Mouse (Mus musculus) adipocyte (in vitro differentiated cells): ENCODE data around the gene Nme1.
"Not testable (repeated sequence)": the region's sequence is repeated elsewhere in the genome, so short reads cannot be mapped to it uniquely, and the experiment has no call there.

ENCODE experiments used
- DNase-seq: peaks from one replicate; pipeline ENCODE4 v3.0.0-alpha.2; 2016; ENCODE audit warnings: low spot score

Nme1 gene

DNA sequence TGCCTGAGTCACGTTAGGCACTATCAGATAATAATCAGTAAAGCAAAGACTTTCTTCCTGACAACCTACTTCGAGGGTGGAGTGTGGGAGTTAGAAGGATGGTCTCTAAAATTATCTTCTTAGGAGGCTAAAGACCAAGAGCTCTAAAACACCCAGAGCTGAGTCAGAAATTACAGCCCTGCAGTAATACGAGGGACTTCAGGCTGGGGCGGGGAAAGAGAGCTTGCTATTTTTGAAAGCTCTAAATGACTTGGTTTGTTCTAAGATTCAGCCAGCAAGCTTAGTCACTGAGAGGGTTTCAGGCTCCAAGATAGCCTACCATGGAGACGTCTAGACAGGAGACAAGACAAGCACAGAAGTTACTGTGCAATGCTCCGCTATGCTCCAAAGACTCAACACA lies 2.9 kb downstream of the Nme1 start:
- DNase-seq, result no peak

DNA sequence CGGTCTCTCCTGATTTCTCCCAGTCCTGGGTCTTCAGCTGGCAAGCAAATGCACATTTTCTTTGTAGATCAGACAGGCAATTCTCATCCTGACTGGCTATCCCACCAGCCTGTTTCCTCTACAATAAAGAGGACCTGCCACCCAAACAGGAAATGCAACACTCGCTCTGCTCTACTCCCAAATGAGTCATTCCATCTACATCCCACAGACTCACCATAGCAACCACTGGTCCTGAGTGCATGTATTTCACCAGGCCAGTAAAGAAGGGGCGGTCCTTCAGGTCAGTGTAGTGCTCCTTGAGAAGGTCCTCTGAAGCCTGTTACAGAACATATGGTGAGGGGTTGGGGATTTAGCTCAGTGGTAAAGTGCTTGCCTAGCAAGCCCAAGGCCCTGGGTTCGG lies 5.3 kb downstream of the Nme1 start:
- DNase-seq, result no peak

DNA sequence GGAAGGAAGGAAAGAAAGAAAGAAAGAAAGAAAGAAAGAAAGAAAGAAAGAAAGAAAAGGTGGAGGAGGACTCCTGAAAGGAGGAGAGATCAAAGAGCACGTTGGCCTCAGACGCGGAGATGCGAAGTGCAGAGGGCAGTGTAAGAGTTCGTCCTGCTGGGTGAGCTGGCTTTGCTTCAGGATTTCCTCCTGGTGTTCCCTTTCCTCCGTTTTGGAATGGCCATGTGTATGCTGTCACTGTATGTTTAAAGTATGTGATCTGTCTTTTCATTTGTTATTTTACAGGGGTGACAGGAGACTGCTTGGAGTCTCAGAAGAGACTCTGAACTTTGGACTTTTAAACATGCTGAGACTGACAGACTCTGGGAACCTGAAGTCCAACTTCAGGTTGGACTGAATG lies 6.8 kb downstream of the Nme1 start:
- no peak for DNase-seq

DNA sequence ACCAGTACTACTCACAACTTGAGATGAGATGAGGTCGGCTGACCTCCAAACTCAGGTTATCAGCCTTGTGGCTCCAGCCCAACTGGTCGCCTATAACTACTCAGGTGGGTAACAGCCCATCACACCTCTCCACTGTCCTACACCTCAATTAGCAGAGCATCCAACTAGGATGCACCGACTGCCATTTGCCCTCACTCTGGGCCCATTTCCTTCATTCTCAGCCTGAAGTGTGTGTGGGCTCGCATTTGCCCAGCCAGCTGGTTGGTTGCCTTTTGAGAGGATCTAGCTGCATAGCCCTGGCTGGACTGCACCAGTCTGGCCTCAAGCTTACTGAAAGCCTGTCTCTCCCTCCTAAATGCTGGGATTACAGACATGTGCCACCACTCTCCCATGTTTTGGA lies 10.6 kb downstream of the Nme1 start:
- no peak for DNase-seq

DNA sequence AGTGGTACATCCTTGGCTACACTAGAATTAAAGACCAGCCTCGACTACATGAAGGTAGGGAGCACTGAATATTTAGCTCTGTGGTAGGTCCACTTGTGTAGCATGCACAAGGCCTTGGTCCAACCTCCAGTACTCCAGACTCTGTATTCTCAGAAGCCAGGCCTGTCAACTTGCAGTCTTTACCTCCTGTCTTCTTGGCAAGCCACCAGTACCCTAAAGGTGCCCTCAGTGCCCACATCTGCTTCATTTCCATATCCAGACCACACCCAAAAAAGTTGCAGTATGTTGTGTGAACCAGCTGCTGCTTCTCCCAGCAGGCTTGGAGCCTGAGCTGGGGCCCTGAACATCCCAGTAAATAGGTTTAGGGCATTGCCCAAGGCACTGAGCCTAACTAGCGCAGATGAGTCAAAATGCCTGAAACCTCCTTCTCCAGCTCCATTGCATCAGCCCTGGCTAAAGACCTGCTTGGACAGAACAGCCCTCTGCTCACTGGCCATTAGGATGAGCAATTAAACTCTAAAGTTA lies 11.2 kb downstream of the Nme1 start:
- DNase-seq, result peak; percentile 37

DNA sequence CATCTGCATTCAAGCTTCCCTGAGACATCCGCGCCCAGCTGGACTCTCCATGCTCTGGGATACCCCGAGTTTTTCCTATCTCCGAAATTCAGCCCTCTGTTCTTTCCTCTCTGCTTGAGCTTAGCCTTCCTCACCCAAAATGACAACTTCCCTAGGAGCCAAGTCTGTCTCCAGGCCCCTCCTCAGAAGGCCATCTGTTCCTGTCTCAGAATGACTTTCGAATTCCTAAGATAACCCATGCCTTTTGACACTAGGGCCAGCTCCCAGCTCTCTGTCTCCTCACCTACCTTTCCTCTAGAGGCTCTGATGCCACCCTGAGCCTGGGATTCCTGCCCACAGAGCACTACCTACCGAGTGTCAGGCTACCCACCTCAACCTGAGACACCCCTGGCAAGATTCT lies 12.2 kb downstream of the Nme1 start, which contains the start of gene Nme2:
Gene Nme2, minus strand, starts transcription at position 101 of the 400 bp plus-strand sequence.
- no peak for DNase-seq

DNA sequence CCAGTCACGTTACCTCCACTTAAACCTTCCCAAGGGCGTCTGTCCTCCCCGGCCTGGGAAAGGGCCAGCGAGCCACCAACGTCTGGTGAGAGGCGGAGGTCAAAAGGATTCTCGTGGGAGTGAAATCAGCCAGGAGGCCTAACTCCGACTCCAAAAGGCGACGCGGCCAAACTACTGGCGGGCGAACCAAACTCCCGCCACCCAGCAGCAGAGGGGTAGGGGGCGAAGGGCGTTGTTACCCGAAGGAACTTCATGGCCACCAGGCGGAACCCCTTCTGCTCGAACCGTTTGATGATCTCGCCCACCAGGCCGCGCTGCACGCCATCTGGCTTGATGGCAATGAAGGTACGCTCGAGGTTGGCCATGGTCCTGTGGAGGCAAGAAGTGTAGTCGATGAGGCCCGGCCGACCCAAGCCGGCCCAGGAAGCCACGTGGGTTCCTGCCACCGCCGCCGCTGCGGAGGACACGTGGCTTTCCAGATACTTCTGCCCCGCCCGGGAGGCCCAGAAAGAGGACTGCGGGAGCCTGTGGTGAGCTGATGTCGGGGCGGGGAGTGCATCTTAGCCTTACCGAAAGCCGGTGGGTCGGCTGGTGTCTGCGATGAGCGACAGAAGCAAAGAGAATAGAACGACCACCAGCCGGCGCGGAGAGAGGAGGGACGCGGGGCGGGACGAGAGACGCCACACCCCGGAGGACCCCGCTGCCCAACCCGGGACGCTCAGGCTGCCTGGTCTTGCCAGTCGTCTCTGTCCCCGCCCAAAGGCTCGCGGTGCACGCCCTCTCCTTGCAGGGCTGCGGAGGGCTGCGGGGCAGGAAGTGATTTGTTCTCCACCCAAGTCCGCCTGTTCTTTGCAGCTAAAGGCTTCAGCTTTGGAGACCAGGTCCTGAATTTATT lies 12.8 kb downstream of the Nme1 start:
- peak; percentile 86 for DNase-seq

DNA sequence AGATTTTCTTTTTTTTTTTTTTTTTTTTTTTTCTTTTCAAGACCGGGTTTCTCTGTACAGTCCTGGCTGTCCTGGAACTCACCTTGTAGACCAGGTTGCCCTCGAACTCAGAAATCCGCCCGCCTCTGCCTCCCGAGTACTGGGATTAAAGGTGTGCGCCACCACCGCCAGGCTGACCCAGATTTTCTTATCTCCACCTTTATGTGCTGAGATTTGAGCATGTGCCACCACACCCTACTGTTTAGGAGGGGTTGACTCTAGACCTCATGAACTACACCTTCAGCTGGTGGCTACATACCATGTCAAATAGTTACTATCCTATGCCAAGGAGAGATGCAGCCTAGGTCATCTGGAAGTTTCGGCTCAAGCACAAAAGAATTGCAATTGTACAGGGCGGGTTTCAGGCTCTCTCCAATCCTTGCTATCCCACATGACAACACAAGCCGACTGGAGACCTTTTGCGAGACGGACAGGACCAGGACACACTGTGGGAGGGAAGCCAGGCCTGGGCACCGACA lies 13.5 kb downstream of the Nme1 start:
- no peak for DNase-seq

DNA sequence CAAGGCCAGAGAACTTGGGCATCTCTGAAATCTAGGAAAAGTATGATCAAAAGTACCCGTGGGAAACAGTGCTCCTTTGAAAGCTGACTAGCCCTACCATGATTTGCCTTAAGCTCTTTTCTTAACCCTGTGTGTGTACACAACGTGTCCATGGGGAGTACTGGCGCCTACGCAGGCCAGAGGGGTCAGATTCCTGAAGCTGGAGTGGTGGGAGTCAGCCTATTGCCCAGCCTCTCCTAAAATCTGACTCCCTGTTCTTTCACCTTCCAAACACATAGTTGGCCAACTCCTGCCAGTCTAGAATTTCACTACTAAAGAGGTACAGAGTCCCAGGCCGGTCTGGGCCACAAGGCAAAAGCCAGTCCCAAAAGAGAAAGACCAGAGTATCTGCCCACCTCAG lies 15.9 kb downstream of the Nme1 start:
- no peak for DNase-seq

DNA sequence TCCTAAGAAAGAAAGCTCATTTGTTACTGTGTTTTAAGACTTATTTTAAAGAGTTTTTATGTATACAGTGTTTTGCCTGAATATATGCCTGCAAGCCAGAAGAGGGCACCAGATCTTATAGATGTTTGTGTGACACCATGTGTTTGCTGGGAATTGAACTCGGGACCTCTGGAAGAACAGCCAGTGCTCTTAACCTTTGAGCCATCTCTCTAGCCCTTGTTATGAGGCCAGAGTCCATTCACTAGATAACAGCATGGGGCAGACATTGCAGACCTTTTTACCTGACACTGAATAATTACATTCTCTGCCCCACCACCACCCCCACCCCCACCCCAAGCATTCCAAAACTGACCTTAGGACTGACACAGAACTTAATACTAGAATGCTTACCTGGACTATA lies 18.3 kb downstream of the Nme1 start:
- DNase-seq, result no peak

DNA sequence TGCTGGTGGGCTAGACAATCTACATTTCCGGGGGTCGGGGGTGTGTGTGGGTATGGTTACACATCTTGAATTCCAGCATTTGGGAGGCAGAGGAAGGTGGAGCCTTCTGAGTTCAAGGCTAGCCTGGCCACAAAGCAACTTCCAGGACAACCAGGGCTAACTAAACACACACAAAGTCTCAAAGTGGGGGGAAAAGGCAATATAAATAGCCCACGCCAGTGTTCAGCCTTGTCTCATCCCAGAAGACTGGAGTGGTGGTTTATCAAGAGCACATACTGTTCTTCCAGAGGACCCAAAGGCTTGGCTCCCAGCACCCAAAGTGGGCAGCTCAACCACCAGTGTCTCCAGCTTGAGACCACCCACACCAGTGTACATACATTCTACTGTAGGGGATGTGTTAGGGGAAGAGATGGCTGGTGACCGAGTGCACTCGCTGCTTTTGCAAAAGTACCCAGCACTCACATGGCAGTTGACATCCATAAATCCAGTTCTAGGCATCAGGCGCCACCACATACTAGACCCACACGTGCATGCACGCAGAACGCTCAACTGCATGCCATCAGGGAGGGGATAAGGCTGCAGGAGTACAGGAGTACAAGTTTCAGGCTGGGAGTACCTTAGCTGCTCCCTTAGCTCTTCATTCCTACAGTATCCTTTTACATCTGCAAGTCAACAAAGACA lies 19.3 kb downstream of the Nme1 start:
- no peak for DNase-seq

DNA sequence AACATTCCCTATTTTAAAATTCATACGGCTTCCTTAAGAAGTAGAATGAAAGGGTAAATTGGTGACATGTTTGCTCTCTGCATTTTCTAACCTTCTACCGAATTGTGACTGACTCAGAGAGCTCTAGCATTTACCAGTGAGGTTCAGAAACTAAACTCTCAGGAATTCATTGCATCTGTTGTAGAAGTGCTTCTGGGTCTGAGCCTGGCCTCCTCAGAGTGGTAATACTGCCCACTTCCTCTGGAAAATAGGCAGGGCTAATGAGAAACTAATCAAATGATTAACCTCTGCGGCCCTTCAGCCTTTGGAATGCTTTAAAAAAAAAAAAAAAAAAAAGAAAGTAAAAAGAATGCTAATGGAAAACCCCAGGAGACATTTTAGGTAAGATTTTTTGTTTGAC lies 23.3 kb downstream of the Nme1 start:
- no peak for DNase-seq

DNA sequence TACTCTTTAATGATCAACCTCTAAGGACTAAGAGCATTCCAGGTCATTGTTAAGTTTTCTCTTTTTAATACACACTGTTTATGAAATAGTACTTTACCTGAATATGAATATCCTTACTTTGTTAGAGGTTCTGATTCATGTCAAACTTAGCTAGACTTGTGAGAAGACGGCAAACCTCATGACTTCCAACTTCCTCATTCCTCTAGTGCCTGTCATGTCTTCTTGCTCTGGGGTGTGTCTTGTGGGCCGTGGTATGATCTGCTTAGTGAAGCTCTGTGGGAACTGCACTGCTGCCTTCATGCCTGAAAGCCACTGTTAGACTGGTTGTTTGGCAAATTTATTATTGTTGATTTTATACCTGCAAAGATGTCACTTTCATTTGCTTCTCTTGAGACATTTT lies 27.4 kb downstream of the Nme1 start:
- DNase-seq, result no peak

DNA sequence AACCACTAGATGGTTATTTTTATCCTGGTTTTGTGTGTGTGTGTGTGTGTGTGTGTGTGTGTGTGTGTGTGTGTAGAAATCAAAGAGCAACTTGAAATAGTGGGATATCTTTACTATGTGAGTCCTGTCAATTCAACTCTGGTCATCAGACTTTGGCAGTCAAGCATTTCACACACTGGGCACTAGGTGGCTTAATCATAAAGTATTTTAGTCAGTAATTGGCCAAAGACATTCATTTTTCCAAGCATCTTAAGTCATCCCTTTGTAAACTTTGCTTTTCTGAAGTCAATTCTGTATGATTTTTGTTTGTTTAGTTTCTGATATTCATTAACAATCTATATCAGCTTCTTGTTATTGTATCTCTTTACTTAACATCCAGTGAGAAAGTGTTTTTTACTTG lies 39.2 kb downstream of the Nme1 start:
- peak; percentile 29 for DNase-seq

DNA sequence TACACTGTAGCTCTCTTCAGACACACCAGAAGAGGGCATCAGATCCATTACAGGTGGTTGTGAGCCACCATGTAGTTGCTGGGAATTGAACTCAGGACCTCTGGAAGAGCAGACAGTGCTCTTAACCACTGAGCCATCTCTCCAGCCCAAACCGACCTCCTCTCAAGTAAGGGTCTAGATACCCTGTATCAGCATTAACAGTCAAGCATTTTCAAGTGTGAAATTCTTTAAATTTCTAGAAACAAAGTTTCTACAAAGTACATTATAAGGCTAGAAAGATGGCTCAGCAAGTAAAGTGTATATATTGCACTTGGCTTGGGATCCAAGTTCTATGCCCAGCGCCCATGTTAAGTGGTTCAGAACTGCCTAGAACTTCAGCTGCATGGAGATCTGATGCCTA lies 53.3 kb downstream of the Nme1 start:
- not testable (repeated sequence) for DNase-seq

DNA sequence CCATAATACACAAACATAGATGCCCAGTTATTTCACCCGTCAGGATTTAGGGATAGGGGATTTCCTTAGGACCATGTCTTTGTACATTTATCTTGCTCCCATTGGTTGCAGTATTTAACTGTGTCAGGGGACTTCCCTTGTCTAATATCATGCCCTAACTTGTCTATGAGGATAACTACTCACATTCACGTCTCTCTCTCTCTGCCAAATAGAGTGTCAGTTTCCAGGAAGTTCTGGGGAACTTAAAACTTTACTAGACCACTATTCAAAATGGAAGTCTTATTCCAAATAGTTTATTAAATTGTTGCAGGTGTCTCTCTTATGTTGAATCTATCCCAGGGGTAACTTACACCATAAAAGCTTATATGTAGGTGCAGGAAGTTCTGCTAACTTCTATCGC lies 56.7 kb downstream of the Nme1 start:
- no peak for DNase-seq

DNA sequence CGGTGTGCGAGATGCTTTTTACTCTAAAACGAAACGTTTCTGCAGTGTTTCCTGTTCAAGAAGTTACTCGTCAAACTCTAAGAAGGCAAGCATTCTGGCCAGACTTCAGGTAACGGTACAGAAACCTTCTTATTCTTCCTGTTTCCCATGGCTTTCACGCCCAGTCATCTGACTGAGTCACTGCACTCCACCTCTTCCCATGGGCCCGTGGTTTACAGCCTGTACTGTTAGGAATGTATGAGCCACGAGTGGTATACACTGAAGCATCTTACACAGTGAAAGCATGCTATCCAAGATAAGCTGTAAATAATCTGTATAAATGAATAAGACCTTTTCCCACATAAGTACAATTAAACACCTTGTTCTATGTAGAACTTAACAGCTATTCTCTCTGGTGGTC lies 59.5 kb downstream of the Nme1 start:
- no peak for DNase-seq

DNA sequence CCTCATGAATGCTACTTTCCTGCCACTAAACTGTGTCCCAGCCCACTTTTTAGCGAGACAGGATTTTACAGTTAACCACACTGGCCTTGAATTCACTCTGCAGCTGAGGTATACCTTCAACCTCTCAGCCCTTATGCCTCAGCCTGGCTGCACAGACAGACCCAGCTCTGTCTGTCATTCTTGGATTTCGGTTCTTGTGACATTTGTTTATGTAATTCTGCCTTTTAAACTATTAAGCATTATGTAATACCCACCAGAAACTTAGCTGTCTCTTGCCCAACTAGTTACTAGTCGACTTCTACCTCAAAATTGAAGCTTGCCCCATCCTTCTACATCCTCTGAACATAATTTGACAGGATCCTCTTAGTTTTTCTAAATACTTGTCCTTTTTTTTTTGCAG lies 60.5 kb downstream of the Nme1 start:
- DNase-seq, result peak; percentile 58
